Mouse (Mus musculus): ENCODE results near the gene Disc1. TPM values are rescaled to one million over a fixed set of nuclear protein-coding genes. Genes with fewer than 3 reads are reported as not detected.

Gene Disc1
- polyA plus RNA-seq, 1 experiment from 2014 or later = 2.3 TPM

DNA sequence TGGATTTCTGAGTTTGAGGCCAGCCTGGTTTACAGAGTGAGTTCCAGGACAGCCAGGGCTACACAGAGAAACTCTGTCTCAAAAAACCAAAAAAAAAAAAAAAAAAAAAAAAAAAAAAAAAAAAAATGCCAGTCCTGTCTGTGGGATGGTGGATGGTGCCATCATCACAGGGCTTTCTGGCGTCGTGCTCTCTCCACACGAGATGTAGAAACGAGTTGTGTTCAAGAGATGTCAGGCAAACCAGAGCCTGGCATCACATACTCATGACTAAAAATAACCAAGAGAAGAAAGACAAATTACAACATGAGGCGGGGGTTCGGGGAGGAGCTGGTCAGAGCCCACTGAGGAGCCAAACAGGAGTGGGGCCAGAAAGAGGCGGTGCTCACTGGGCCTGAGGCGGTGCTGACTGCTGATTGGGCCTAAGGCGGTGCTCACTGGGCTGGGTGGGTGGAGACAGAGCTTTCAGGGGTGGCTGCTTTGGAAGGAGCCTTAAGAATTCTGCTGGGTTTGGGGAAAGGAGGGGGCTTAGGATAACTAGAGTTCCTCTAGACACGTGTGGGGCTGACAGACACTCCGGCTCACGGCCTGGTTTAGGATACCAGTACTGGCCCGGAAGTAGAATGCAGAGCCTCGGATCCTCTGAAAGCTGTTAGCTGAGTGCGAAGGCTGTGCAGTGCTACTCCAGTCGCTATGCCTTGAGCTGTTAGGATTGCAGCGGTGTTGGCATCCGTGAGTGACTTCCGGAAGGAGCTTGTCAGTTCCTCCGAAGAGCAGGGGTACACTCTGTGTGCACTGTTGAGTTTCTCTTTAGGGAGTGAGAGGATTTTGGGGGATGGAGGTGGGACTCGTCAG, 37.1 kb downstream of the Disc1 start:
- no peak for ATAC-seq (ENCODE audit: low FRiP score, low read depth)
- no peaks in the 10 kb centered on the region for H3K9me3 ChIP-seq
- H3K4me3 ChIP-seq = no peak overlapping the region

DNA sequence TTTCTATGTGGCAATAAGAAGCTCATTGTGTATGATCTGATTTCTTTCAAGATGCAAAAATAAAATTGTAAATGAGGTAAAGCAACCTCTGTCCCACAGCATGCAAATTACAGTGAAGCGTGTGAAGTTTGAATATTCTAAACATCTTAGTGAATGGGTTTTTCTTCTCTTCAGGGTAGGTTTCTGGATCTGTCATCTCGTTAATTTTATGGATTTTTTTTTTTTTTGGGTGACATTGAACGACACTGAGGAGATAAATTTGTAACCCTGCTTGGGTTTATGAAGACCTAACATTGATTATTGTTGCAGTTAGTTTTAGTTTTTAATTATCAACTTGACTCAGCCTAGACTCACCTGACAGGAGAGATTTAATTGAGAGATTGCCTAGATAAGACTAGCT, 43.1 kb downstream of the Disc1 start:
- H3K4me3 ChIP-seq = no peak overlapping the region
- H3K36me3 ChIP-seq = no peaks in the 10 kb centered on the region
- no peak overlapping the region for H3K9ac ChIP-seq (replicated peaks)
- ATAC-seq (ENCODE audit: low FRiP score, low read depth) = no peak
- no peak overlapping the region for H3K4me2 ChIP-seq (replicated peaks)
- H3K4me1 ChIP-seq = no peaks in the 10 kb centered on the region
- 88% methylated on average over 3 of the region's 3 CpGs for WGBS
- H3K27ac ChIP-seq (replicated peaks) = no peak overlapping the region
- H3K9me3 ChIP-seq = no peaks in the 10 kb centered on the region
- 0 out of 2 replicates have a peak, but pooled peaks cover 3% of the 10 kb centered on the region for H3K27me3 ChIP-seq

More for the DNA sequence above, 37.1 kb downstream of the Disc1 start:
- Histone ChIP-seq H3K4me1 (0 out of 2 replicates have a peak, but pooled peaks cover 2% of the 10 kb centered on the region), H3K9ac (replicated peaks) (no peak overlapping the region), H3K4me2 (replicated peaks) (no peak overlapping the region), H3K27me3 (0 out of 2 replicates have a peak, but pooled peaks cover 7% of the 10 kb centered on the region), H3K36me3 (no peaks in the 10 kb centered on the region), H3K27ac (replicated peaks) (no peak overlapping the region)
- 77% methylated on average over 21 of the region's 21 CpGs for WGBS

DNA sequence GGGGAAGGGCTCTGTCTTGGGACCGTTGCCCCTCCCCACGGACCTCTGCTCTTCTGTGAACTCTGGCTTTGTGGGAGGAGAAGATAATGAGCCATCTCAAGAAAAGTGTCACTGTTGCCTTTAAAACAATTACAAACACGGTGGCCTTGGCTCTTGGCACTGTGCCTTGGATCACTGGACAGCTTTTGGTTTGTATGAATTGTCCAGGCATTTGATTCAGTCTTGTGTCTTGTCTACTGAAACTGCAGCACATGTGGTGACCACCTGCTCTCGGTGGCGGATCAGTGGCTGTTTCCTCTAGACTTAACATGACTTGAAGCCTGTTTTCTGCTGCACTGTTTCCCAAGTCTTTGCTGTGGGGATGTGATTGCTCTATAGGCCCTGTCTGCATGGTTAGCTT, 44.1 kb downstream of the Disc1 start:
- Histone ChIP-seq H3K9ac (replicated peaks) (no peak overlapping the region), H3K4me3 (no peak overlapping the region), H3K36me3 (no peaks in the 10 kb centered on the region), H3K27me3 (0 out of 2 replicates have a peak, but pooled peaks cover 3% of the 10 kb centered on the region), H3K4me2 (replicated peaks) (no peak overlapping the region), H3K27ac (replicated peaks) (no peak overlapping the region), H3K4me1 (no peaks in the 10 kb centered on the region), H3K9me3 (no peaks in the 10 kb centered on the region)
- no peak for ATAC-seq (ENCODE audit: low FRiP score, low read depth)
- WGBS = 85% methylated on average over 5 of the region's 5 CpGs

- no peak overlapping the region for H3K4me3 ChIP-seq
- H3K36me3 ChIP-seq = no peaks in the 10 kb centered on the region
- WGBS = 78% methylated on average over 13 of the region's 13 CpGs
- no peaks in the 10 kb centered on the region for H3K4me1 ChIP-seq
- H3K27me3 ChIP-seq = no peaks in the 10 kb centered on the region
- no peak overlapping the region for H3K4me2 ChIP-seq (replicated peaks)
- no peak overlapping the region for H3K27ac ChIP-seq (replicated peaks)
- ATAC-seq (ENCODE audit: low FRiP score, low read depth) = no peak
- H3K9me3 ChIP-seq = no peaks in the 10 kb centered on the region
- H3K9ac ChIP-seq (replicated peaks) = no peak overlapping the region
Measured at GRCm38 (mm10) chr8:125102303-125102702, 48.3 kb downstream of the Disc1 start.

GRCm38 (mm10) chr8:125113171-125113570, 59.2 kb downstream of the Disc1 start:
- Histone ChIP-seq H3K27me3 (peaks cover 15% of the 10 kb centered on the region), H3K4me1 (peaks cover 6% of the 10 kb centered on the region; the same call in 1 of the 2 replicates), H3K9me3 (no peaks in the 10 kb centered on the region), H3K27ac (replicated peaks) (no peak overlapping the region; the same call in 1 of the 2 replicates), H3K4me3 (no peak overlapping the region), H3K9ac (replicated peaks) (no peak overlapping the region), H3K4me2 (replicated peaks) (no peak overlapping the region), H3K36me3 (no peaks in the 10 kb centered on the region)
- WGBS = 27% methylated on average over 9 of the region's 9 CpGs
- peak; percentile 60; the same call in 1 of the 2 replicates for ATAC-seq (ENCODE audit: low FRiP score, low read depth)

DNA sequence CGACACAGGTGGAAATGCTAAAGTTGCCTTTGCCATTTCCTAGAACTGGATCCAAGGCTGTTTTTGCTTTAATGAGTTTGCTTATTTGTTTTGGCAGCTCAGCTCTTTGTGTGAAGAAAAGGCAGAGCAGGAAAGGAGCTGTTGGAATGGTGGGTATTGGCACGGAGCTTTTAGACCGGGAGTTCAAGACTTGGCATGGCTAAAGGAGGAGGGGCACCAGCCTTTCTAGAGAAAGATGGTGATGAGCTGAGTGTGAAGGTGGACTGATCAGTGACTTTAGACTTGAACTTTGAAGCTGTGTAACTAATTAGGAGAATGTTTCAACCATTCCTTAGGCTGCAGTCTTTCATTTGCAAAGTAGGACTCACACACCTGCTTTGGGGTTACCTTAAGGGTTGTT, 59.8 kb downstream of the Disc1 start:
- ATAC-seq (ENCODE audit: low FRiP score, low read depth) = no peak
- Histone ChIP-seq H3K36me3 (no peaks in the 10 kb centered on the region), H3K4me1 (peaks cover 6% of the 10 kb centered on the region; the same call in 1 of the 2 replicates), H3K4me3 (no peak overlapping the region), H3K9me3 (no peaks in the 10 kb centered on the region), H3K9ac (replicated peaks) (no peak overlapping the region), H3K27me3 (peaks cover 18% of the 10 kb centered on the region), H3K4me2 (replicated peaks) (no peak overlapping the region), H3K27ac (replicated peaks) (no peak overlapping the region)
- 64% methylated on average over 3 of the region's 3 CpGs for WGBS

DNA sequence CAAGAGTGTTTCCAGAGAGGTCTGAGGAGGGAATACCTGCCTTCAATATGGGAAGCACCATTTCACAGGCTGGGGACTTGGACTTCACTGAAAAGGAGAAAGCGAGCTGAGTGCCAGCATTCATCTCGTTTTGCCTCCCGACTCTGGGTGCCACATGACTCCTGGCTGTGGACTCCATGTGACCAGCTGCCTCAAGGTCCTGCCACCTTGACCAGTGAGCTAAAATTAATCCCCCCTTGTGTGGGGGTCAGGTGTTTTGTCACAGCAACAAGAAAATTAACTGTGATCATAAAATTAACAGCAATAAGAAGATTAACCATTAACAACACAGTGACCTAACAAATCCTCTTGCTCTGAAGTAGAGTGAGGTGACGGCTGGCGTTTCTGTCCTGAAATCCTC, 61.3 kb downstream of the Disc1 start:
- 66% methylated on average over 5 of the region's 5 CpGs for WGBS
- H3K27me3 ChIP-seq = peaks cover 18% of the 10 kb centered on the region
- no peak for ATAC-seq (ENCODE audit: low FRiP score, low read depth)

DNA sequence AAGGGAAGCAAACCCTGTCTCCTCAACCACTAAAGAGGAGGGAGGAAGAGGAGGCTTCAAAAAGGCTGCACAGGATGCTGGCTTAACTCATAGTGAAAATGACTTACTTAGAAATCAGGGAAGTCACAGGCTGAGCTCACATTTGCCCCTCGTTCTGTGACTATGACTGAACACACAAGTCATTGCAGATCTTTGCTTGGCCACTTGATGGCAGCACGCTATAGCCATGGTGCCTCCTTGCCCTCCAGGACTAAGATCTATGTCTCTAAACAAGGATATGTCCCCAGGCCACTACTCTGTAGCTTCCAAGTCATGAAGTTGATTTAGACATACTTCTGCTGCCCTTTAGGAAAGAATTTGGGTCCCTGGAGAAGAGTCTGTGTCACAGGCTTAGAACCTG, 62.6 kb downstream of the Disc1 start:
- H3K27me3 ChIP-seq = peaks cover 18% of the 10 kb centered on the region
- H3K4me1 ChIP-seq = peaks cover 11% of the 10 kb centered on the region
- no peak overlapping the region for H3K4me3 ChIP-seq
- WGBS = 10% methylated on average over 2 of the region's 2 CpGs
- no peaks in the 10 kb centered on the region for H3K9me3 ChIP-seq
- no peak for ATAC-seq (ENCODE audit: low FRiP score, low read depth)
- H3K9ac ChIP-seq (replicated peaks) = no peak overlapping the region
- no peaks in the 10 kb centered on the region for H3K36me3 ChIP-seq
- no peak overlapping the region for H3K4me2 ChIP-seq (replicated peaks)
- no peak overlapping the region for H3K27ac ChIP-seq (replicated peaks)

More for the DNA sequence above, 61.3 kb downstream of the Disc1 start:
- H3K4me3 ChIP-seq = no peak overlapping the region
- H3K4me1 ChIP-seq = peaks cover 6% of the 10 kb centered on the region; the same call in 1 of the 2 replicates
- no peak overlapping the region for H3K9ac ChIP-seq (replicated peaks)
- H3K36me3 ChIP-seq = no peaks in the 10 kb centered on the region
- H3K27ac ChIP-seq (replicated peaks) = no peak overlapping the region
- H3K4me2 ChIP-seq (replicated peaks) = no peak overlapping the region
- H3K9me3 ChIP-seq = no peaks in the 10 kb centered on the region

- Histone ChIP-seq H3K4me1 (no peaks in the 10 kb centered on the region), H3K9ac (replicated peaks) (no peak overlapping the region), H3K4me2 (replicated peaks) (no peak overlapping the region), H3K36me3 (no peaks in the 10 kb centered on the region), H3K27ac (replicated peaks) (no peak overlapping the region), H3K27me3 (peaks cover 7% of the 10 kb centered on the region), H3K9me3 (no peaks in the 10 kb centered on the region), H3K4me3 (no peak overlapping the region)
- no peak for ATAC-seq (ENCODE audit: low FRiP score, low read depth)
- 78% methylated on average over 4 of the region's 4 CpGs for WGBS
Measured at GRCm38 (mm10) chr8:125126482-125126881, 72.5 kb downstream of the Disc1 start.

- Histone ChIP-seq H3K4me2 (replicated peaks) (no peak overlapping the region), H3K27ac (replicated peaks) (no peak overlapping the region), H3K4me3 (no peak overlapping the region), H3K27me3 (peaks cover 11% of the 10 kb centered on the region), H3K9me3 (no peaks in the 10 kb centered on the region), H3K9ac (replicated peaks) (no peak overlapping the region), H3K36me3 (no peaks in the 10 kb centered on the region), H3K4me1 (no peaks in the 10 kb centered on the region)
- 86% methylated on average over 7 of the region's 7 CpGs for WGBS
- ATAC-seq (ENCODE audit: low FRiP score, low read depth) = no peak
Measured at GRCm38 (mm10) chr8:125127621-125128020, 73.6 kb downstream of the Disc1 start.

DNA sequence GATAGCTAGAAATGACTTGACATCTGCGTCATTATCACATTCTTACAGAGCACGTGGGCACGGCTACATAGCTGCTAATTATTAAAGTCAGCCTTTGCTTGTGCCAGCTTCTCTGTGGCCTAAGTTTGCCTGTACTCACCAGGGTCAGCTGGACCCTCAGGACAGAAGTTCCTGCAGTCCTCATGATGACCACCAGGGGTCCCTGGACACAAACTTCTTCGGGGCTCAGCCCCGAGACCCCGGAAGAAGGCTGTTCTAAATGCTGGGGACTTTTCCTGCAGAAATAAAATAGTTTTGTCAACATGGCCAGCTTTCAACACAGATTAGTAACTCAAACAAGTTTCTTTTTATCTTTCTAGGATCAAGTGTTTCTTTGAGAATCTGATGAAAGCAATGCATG, 74.3 kb downstream of the Disc1 start:
- no peak overlapping the region for H3K27ac ChIP-seq (replicated peaks)
- WGBS = 23% methylated on average over 6 of the region's 6 CpGs
- no peak overlapping the region for H3K4me2 ChIP-seq (replicated peaks)
- no peaks in the 10 kb centered on the region for H3K4me1 ChIP-seq
- no peaks in the 10 kb centered on the region for H3K36me3 ChIP-seq
- no peak for ATAC-seq (ENCODE audit: low FRiP score, low read depth)
- no peak overlapping the region for H3K9ac ChIP-seq (replicated peaks)
- no peaks in the 10 kb centered on the region for H3K9me3 ChIP-seq
- no peak overlapping the region for H3K4me3 ChIP-seq
- peaks cover 13% of the 10 kb centered on the region for H3K27me3 ChIP-seq

DNA sequence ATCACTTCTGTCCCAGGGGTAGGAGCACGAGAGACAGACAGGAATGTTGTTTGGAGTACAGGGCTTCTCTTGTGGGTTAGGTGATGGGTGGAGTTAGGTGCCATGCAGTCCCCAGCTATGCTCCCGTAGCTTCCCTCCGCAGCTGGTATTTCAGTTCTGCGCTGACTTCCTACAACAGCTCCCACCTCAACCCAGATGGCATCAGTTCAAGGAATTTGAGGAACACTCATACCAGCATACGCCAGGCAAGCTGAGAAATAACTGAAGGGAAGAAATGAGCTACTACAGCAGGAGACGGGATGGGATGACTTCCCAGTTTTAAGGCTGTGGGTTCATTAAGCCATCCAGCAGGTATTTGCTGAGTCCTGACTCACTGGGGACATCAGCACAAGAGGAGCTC, 76.8 kb downstream of the Disc1 start:
- peaks cover 18% of the 10 kb centered on the region for H3K27me3 ChIP-seq
- no peak for ATAC-seq (ENCODE audit: low FRiP score, low read depth)
- H3K9ac ChIP-seq (replicated peaks) = no peak overlapping the region
- H3K4me1 ChIP-seq = peaks cover 13% of the 10 kb centered on the region
- H3K27ac ChIP-seq (replicated peaks) = no peak overlapping the region
- no peak overlapping the region for H3K4me3 ChIP-seq
- WGBS = 90% methylated on average over 6 of the region's 6 CpGs
- H3K9me3 ChIP-seq = no peaks in the 10 kb centered on the region
- H3K4me2 ChIP-seq (replicated peaks) = no peak overlapping the region
- H3K36me3 ChIP-seq = no peaks in the 10 kb centered on the region
